In the genomic region with DNA sequence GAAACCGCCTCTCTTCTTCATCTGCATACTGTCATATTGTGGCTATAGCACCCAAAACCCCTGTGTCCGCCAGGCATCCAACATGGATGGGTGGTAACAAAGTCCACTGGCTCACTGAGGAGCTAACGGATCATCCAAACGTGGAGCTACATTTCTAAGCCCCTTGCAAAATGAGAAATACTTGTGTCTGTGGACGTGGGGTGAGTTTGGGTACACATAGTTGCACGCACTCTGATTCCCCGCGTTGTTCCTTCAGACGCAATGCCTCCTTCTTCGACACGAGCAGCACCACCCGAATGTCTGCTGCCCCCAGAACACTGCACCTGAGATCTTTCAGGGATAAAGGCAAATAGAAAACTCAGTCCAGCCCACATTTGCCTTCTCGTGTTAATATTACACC, we compare ENCODE assay signal across 28 mouse cellular contexts. TPM values are rescaled to one million over a fixed set of nuclear protein-coding genes. Genes with fewer than 3 reads are reported as not detected.
DNase-seq lines count a peak whose midpoint lies in the region; ATAC-seq and TF ChIP-seq lines count a peak whose summit lies in the region.
"Had no signal": no experiment of that assay in that cellular context is flagged by ENCODE, and none has a peak within 500 bp of the region (broad histone marks: within the 10 kb centered on the region; RNA-seq: fewer than 3 reads in every experiment).

No protein-coding gene starts in this region.

- no peaks in the 10 kb centered on the region for H3K9me3 ChIP-seq in heart, embryonic 13.5 days
- no peaks in the 10 kb centered on the region for H3K9me3 ChIP-seq in kidney, postnatal 0 days (replicated peaks; ENCODE audit: low read length)
- H3K9me3 ChIP-seq in ES-E14 (ENCODE audit: control insufficient read depth, insufficient read depth, low read depth, low read length): no peaks in the 10 kb centered on the region
- H3K9me3 ChIP-seq in limb, embryonic 13.5 days: no peaks in the 10 kb centered on the region
- H3K9me3 ChIP-seq: embryonic facial prominence, embryonic 10.5 days; embryonic facial prominence, embryonic 15.5 days; forebrain, embryonic 12.5 days; liver, embryonic 12.5 days; neural tube, embryonic 15.5 days; stomach, embryonic 15.5 days had no signal

- TF ChIP-seq EP300 in heart, adult 2 months (IDR thresholded peaks at IDR 0.05; ENCODE audit: insufficient read depth, low read depth, low read length): no peak

- H3K9ac ChIP-seq in heart, embryonic 13.5 days: 0 out of 2 replicates have a peak overlapping the region, but pooled peaks have one; percentile 99
- no peak overlapping the region for H3K9ac ChIP-seq in heart, adult 2 months (ENCODE audit: low read depth, low read length)
- H3K9ac ChIP-seq in kidney, postnatal 0 days (ENCODE audit: low read depth, low read length): no peak overlapping the region
- no peak overlapping the region for H3K9ac ChIP-seq in ES-E14 (ENCODE audit: insufficient read depth, low read depth, low read length, poor library complexity, severe bottlenecking)
- no peak overlapping the region for H3K9ac ChIP-seq in limb, embryonic 13.5 days
- H3K9ac ChIP-seq: embryonic facial prominence, embryonic 15.5 days; forebrain, embryonic 12.5 days; forebrain, postnatal 0 days; hindbrain, embryonic 14.5 days; liver, embryonic 12.5 days; liver, postnatal 0 days; neural tube, embryonic 15.5 days; stomach, embryonic 15.5 days had no signal

- H3K27ac ChIP-seq in heart, embryonic 13.5 days (replicated peaks): no peak overlapping the region
- H3K27ac ChIP-seq in heart, adult 2 months: no peak overlapping the region
- H3K27ac ChIP-seq in kidney, postnatal 0 days: peak overlapping the region; percentile 13; the same call in 1 of the 2 replicates
- H3K27ac ChIP-seq in ES-E14 (ENCODE audit: insufficient read depth, low read depth, low read length, poor library complexity, severe bottlenecking): 0 out of 2 replicates have a peak overlapping the region, but pooled peaks have one; percentile 2
- no peak overlapping the region for H3K27ac ChIP-seq in limb, embryonic 13.5 days
- H3K27ac ChIP-seq: embryonic facial prominence, embryonic 10.5 days; embryonic facial prominence, embryonic 15.5 days; forebrain, embryonic 12.5 days; hindbrain, embryonic 14.5 days; liver, embryonic 12.5 days; macrophage; neural tube, embryonic 15.5 days; stomach, embryonic 15.5 days had no signal

- intact Hi-C loops in heart, adult 2 months (cut with DNase I): no loop called here

- no peaks in the 10 kb centered on the region for H3K27me3 ChIP-seq in heart, embryonic 13.5 days (replicated peaks)
- no peaks in the 10 kb centered on the region for H3K27me3 ChIP-seq in heart, adult 2 months (ENCODE audit: control insufficient read depth, insufficient read depth, low read length)
- no peaks in the 10 kb centered on the region for H3K27me3 ChIP-seq in kidney, postnatal 0 days (ENCODE audit: insufficient read depth, low read length)
- H3K27me3 ChIP-seq in limb, embryonic 13.5 days: no peaks in the 10 kb centered on the region
- H3K27me3 ChIP-seq: embryonic facial prominence, embryonic 15.5 days; liver, embryonic 12.5 days; neural tube, embryonic 15.5 days; stomach, embryonic 15.5 days had no signal

- peak overlapping the region; percentile 92; the same call in 1 of the 2 replicates for H3K4me3 ChIP-seq in heart, embryonic 13.5 days
- no peak overlapping the region for H3K4me3 ChIP-seq in heart, adult 2 months
- H3K4me3 ChIP-seq in kidney, postnatal 0 days (replicated peaks; ENCODE audit: low read depth, low read length): no peak overlapping the region
- H3K4me3 ChIP-seq in ES-E14 (ENCODE audit: insufficient read depth in 1 of 2, low read depth in 1 of 2, low read length in 2 of 2, poor library complexity in 1 of 2, severe bottlenecking in 1 of 2): no peak overlapping the region
- no peak overlapping the region for H3K4me3 ChIP-seq in limb, embryonic 13.5 days
- H3K4me3 ChIP-seq: embryonic facial prominence, embryonic 10.5 days; embryonic facial prominence, embryonic 15.5 days; forebrain, embryonic 12.5 days; liver, embryonic 12.5 days; neural tube, embryonic 15.5 days; stomach, embryonic 15.5 days had no signal

- 83% methylated on average over 13 of the region's 13 CpGs for WGBS in heart, embryonic 13.5 days
- 92% methylated on average over 13 of the region's 13 CpGs for WGBS in heart, adult 2 months
- WGBS in kidney, postnatal 0 days: 77% methylated on average over 13 of the region's 13 CpGs
- WGBS in limb, embryonic 13.5 days: 91% methylated on average over 13 of the region's 13 CpGs

- no peak for TF ChIP-seq POLR2A in heart, adult 2 months (IDR thresholded peaks at IDR 0.05; ENCODE audit: insufficient read depth, low read depth, low read length)

- peaks cover 77% of the 10 kb centered on the region for H3K4me1 ChIP-seq in heart, embryonic 13.5 days
- H3K4me1 ChIP-seq in heart, adult 2 months (ENCODE audit: control insufficient read depth, insufficient read depth, low read length): peaks cover 18% of the 10 kb centered on the region
- H3K4me1 ChIP-seq in kidney, postnatal 0 days (replicated peaks; ENCODE audit: insufficient read depth, low read length): peaks cover 30% of the 10 kb centered on the region
- peaks cover 19% of the 10 kb centered on the region in 2 experiments for H3K4me1 ChIP-seq in ES-E14 (ENCODE audit: control insufficient read depth in 2 of 2, insufficient read depth in 2 of 2, low read length in 2 of 2, poor library complexity in 1 of 2)
- peaks cover 71% of the 10 kb centered on the region for H3K4me1 ChIP-seq in limb, embryonic 13.5 days

- TF ChIP-seq CTCF in heart, adult 2 months (IDR thresholded peaks at IDR 0.05): no peak
- TF ChIP-seq CTCF in kidney, postnatal 0 days (IDR thresholded peaks at IDR 0.05; ENCODE audit: low read depth): no peak

- peaks cover 2% of the 10 kb centered on the region; the same call in 1 of the 2 replicates for H3K79me2 ChIP-seq in heart, adult 2 months (replicated peaks; ENCODE audit: control insufficient read depth, insufficient read depth, low read length)

- H3K36me3 ChIP-seq in heart, embryonic 13.5 days: peaks cover 39% of the 10 kb centered on the region
- peaks cover 18% of the 10 kb centered on the region for H3K36me3 ChIP-seq in heart, adult 2 months (ENCODE audit: control insufficient read depth, insufficient read depth, low read length)
- H3K36me3 ChIP-seq in kidney, postnatal 0 days (ENCODE audit: insufficient read depth, low read length): no peaks in the 10 kb centered on the region
- no peaks in the 10 kb centered on the region for H3K36me3 ChIP-seq in ES-E14 (ENCODE audit: control insufficient read depth, insufficient read depth, low read length, poor library complexity, severe bottlenecking)
- peaks cover 26% of the 10 kb centered on the region for H3K36me3 ChIP-seq in limb, embryonic 13.5 days
- H3K36me3 ChIP-seq: forebrain, embryonic 12.5 days; liver, embryonic 12.5 days; neural tube, embryonic 15.5 days; stomach, embryonic 15.5 days had no signal

- in situ Hi-C loops in ES-E14 (cut with MboI; ENCODE audit: low sequenced_read_pairs in 2 of 2, unreplicated experiment in 2 of 2): no loop called here

- DNase-seq in heart, adult 2 months: no peak
- DNase-seq in kidney, postnatal 0 days (ENCODE audit: low spot score): no peak
- DNase-seq in kidney, postnatal 4 days: no peak
- DNase-seq in ES-E14 (ENCODE audit: low read depth, low spot score): no peak
- DNase-seq: adrenal gland, adult 2 months; adrenal gland, postnatal 36 days; B cell, adult 2 months; cerebellum, adult 18-20 months; cerebellum, postnatal 10 days; forebrain, postnatal 0 days; layer of hippocampus, adult 9-11 months; liver, postnatal 0 days; midbrain, embryonic 14.5 days; retina, postnatal 1 day; right cerebral cortex, postnatal 14 days had no signal

- H3K4me2 ChIP-seq in heart, embryonic 13.5 days: peak overlapping the region; percentile 92
- peak overlapping the region; percentile 78; the same call in 1 of the 2 replicates for H3K4me2 ChIP-seq in kidney, postnatal 0 days (ENCODE audit: low read length)
- peak overlapping the region; percentile 77 for H3K4me2 ChIP-seq in limb, embryonic 13.5 days (replicated peaks)
- H3K4me2 ChIP-seq: embryonic facial prominence, embryonic 15.5 days; forebrain, embryonic 12.5 days; hindbrain, embryonic 14.5 days; liver, embryonic 12.5 days; neural tube, embryonic 15.5 days; stomach, embryonic 15.5 days had no signal

- ATAC-seq in heart, embryonic 13.5 days (ENCODE audit: extremely low read depth, insufficient number of reproducible peaks, low FRiP score, low TSS enrichment): no peak
- no peak for ATAC-seq in kidney, postnatal 0 days (replicated peaks; ENCODE audit: low FRiP score, low read depth)
- ATAC-seq in limb, embryonic 13.5 days (ENCODE audit: low FRiP score, low read depth): no peak
- ATAC-seq: activated CD4-positive, CD25-positive, alpha-beta regulatory T cell, adult 4 months; forebrain, postnatal 0 days; intestine, postnatal 0 days; liver, embryonic 12.5 days; liver, postnatal 0 days; lung, postnatal 0 days had no signal

TF ChIP-seq in ES-E14, 5 proteins besides CTCF, POLR2A, EP300 and RAD21:
- TF ChIP-seq MAFK (IDR thresholded peaks at IDR 0.05; ENCODE audit: insufficient read depth, low read depth, low read length) (no peak), HCFC1 (IDR thresholded peaks at IDR 0.05; ENCODE audit: borderline replicate concordance, insufficient read depth, low read length) (no peak), ZNF384 (IDR thresholded peaks at IDR 0.05; ENCODE audit: low read depth, low read length) (no peak), CHD2 (IDR thresholded peaks at IDR 0.05; ENCODE audit: low read depth, low read length) (no peak), ZC3H11A (IDR thresholded peaks at IDR 0.05; ENCODE audit: borderline replicate concordance, low read depth, low read length) (no peak)

RNA-seq across cellular contexts. Expression of gene Creb3l2, which starts 4.9 kb away (rescaled TPM):
- 29.9 and 30.1 TPM in 2 replicates for polyA plus RNA-seq in heart, embryonic 13.5 days (2015; fragmentation: Nextera tagmentation; extraction: Ambion mirVana)
- total RNA-seq in heart, adult 2 months (2021): 10 to 100 TPM; 20.5 to 26.5 TPM
- 16.7 and 19.2 TPM in 2 replicates for polyA plus RNA-seq in heart, adult 2 months (2012; rRNA removed)
- 20.8 and 23.3 TPM in 2 replicates for polyA plus RNA-seq in kidney, postnatal 0 days (2015; fragmentation: Nextera tagmentation; extraction: Ambion mirVana)
- total RNA-seq in ES-E14 (2012; rRNA removed): 5.2 and 5.8 TPM in 2 replicates
- polyA plus RNA-seq in limb, embryonic 13.5 days (2015; fragmentation: Nextera tagmentation; extraction: Ambion mirVana): 36.4 and 44.6 TPM in 2 replicates

Comparison
In these comparisons a context has a peak if more than half of its experiments do, and no peak if none do; other contexts are left out.
1. H3K27ac ChIP-seq: peak in kidney, postnatal 0 days (single experiment) and ES-E14 (single experiment); none in heart, embryonic 13.5 days (single experiment), heart, adult 2 months (single experiment) and limb, embryonic 13.5 days (single experiment).
2. Peak in every context shown above with its lines, with median percentiles within 50 percentile points of each other: H3K4me2 ChIP-seq.